Mouse (Mus musculus): Measurements from ENCODE around the gene Myf6.

DNA sequence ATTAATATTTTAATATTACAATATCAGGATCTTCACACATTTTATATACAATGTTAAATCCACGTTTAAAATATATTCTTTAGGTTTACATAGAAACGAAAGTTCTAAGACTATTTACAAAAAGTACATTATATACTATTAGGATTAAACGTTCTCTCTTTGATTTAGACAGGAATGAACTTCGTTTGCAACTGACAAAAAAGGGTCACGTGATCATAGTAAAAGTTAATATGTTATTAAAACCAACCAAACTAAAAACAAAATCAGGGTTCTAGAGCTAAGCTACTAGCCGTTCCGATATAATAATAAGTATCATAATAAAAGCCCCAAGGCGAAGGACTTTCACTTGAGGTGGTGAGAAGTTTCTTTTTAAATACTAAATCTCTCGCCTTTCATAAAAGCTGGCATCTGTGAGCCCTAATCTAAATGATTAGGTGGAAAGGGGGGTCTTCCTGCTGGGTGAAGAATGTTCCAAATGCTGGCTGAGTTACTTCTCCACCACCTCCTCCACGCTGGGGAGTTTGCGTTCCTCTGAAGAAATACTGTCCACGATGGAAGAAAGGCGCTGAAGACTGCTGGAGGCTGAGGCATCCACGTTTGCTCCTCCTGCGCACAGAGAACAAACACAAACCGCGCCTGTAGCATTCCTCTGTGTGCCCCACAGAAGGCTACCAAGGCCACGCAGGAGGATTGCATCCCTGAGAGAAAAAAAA lies 1.5 kb downstream of the Myf6 start:
- TF ChIP-seq POLR2A (IDR thresholded peaks at IDR 0.05; ENCODE audit: low read depth, low read length) (no peak), CHD2 (IDR thresholded peaks at IDR 0.05; ENCODE audit: low read length) (no peak), CTCF (conservative IDR thresholded peaks at IDR 0.05 in 1 of 2, IDR thresholded peaks at IDR 0.05 in 1 of 2; ENCODE audit: low read depth in 2 of 2, low read length in 2 of 2) (no peak), MAFK (IDR thresholded peaks at IDR 0.05; ENCODE audit: insufficient replicate concordance, low read length) (no peak), ZC3H11A (IDR thresholded peaks at IDR 0.05; ENCODE audit: low read depth, low read length) (no peak), TCF12 (IDR thresholded peaks at IDR 0.05; ENCODE audit: low read depth, low read length) (no peak), ZNF384 (IDR thresholded peaks at IDR 0.05; ENCODE audit: low read depth, low read length) (no peak), EP300 (IDR thresholded peaks at IDR 0.05; ENCODE audit: low read length) (no peak), POLR2AphosphoS2 (IDR thresholded peaks at IDR 0.05; ENCODE audit: low read depth, low read length) (no peak), UBTF (IDR thresholded peaks at IDR 0.05; ENCODE audit: low read depth, low read length) (no peak), ZMIZ1 (IDR thresholded peaks at IDR 0.05; ENCODE audit: low read depth, low read length) (no peak), HCFC1 (IDR thresholded peaks at IDR 0.05; ENCODE audit: low read depth, low read length) (no peak)
